Mouse (Mus musculus): ENCODE measurements around the gene Hoxd1.

DNA sequence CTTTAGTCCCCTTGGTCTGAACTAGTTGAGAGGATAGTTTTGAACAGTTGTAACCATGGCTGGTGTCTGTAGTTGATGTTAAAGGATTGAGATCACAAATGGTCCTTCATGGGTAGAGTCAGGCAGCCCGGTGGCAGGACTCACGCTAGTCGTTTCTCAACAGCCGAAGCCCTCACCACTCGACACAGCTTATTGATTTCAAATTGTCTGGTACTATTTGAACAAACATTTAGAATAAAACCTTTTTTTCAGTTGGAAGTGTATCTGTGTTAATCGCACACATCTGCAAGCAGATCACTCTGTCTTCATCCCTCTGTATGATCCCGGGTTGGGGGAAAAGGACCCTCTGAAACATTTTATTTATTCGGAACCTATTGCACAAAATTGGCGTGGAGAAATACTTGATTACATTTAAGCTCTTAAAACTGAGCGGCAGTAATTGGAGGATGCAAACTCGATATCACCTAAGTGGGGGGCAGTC, 15.1 kb upstream of the Hoxd1 start:
- TF ChIP-seq MAFK (IDR thresholded peaks at IDR 0.05; ENCODE audit: insufficient read depth, low read depth, low read length) = no peak
- no peak for TF ChIP-seq ZNF384 (IDR thresholded peaks at IDR 0.05; ENCODE audit: low read depth, low read length)
- no peak for TF ChIP-seq ZC3H11A (IDR thresholded peaks at IDR 0.05; ENCODE audit: borderline replicate concordance, low read depth, low read length)

All from ES-E14 (cell line).